Mouse (Mus musculus) ES-E14 (cell line): ENCODE data around the gene Gm8362. TPM values are rescaled to one million over a fixed set of nuclear protein-coding genes. Genes with fewer than 3 reads are reported as not detected.
A peak's percentile ranks its signal among the peaks of the same experiment; 100 is the strongest.
"Not testable (repeated sequence)": the region's sequence is repeated elsewhere in the genome, so short reads cannot be mapped to it uniquely, and the experiment has no call there.

Experiments
- DNase-seq: peaks from one replicate; pipeline ENCODE4 v3.0.0-alpha.2; 2013; ENCODE audit warnings: low read depth, low spot score
- H3K27ac ChIP-seq: 2 replicates; pipeline ENCODE4 v1.5.1; 2012; ENCODE audit warnings: low read depth, mild to moderate bottlenecking, low read length, moderate library complexity, mixed read lengths; ENCODE audit not compliant: poor library complexity, insufficient read depth, severe bottlenecking
- H3K36me3 ChIP-seq: 2 replicates; pipeline ENCODE4 v1.6.1; 2012; ENCODE audit warnings: mild to moderate bottlenecking, low read length, moderate library complexity, mixed read lengths; ENCODE audit not compliant: control insufficient read depth, poor library complexity, insufficient read depth, severe bottlenecking
- H3K4me1 ChIP-seq, 2 experiments: fragments of 150-350 bp in 1 of 2; sonication (generic) in 1 of 2; 2 replicates each; pipeline ENCODE4 v1.6.1; 2012; ENCODE audit warnings: low read length in 2 of 2, mild to moderate bottlenecking in 1 of 2, mixed read lengths in 1 of 2; ENCODE audit not compliant: control insufficient read depth in 2 of 2, insufficient read depth in 2 of 2, poor library complexity in 1 of 2
- H3K4me3 ChIP-seq, 2 experiments: fragments of 150-350 bp in 1 of 2; sonication (generic) in 1 of 2; 2 replicates each; pipeline ENCODE4 v1.5.1; 2012; ENCODE audit warnings: low read length in 2 of 2, low read depth in 1 of 2, mild to moderate bottlenecking in 1 of 2, mixed read lengths in 1 of 2; ENCODE audit not compliant: insufficient read depth in 1 of 2, poor library complexity in 1 of 2, severe bottlenecking in 1 of 2
- H3K9ac ChIP-seq: 2 replicates; pipeline ENCODE4 v1.6.1; 2012; ENCODE audit warnings: low read depth, mild to moderate bottlenecking, low read length, mixed read lengths; ENCODE audit not compliant: poor library complexity, insufficient read depth, severe bottlenecking
- H3K9me3 ChIP-seq: fragments of 150-350 bp; sonication (generic); 2 replicates; pipeline ENCODE4 v1.6.1; 2012; ENCODE audit warnings: low read depth, mild to moderate bottlenecking, low read length; ENCODE audit not compliant: control insufficient read depth, insufficient read depth
- in situ Hi-C, 2 experiments: fragments of 600-800 bp; cut with MboI; formaldehyde crosslinking; loops; one replicate each; pipeline ENCODE4 v1.15.1; 2025; ENCODE audit warnings: low sequenced_read_pairs in 2 of 2, inconsistent platforms in 1 of 2; ENCODE audit not compliant: unreplicated experiment in 2 of 2
- total RNA-seq: library from RNA; depleted of rRNA; stranded (reverse); fragments of 300-350 nt; gene quantifications from 2 replicates; pipeline ENCODE4 v1.2.3, GENCODE M21; 2012; rRNA removed

The Gm8362 gene
- total RNA-seq = not detected in 2 replicates

GRCm38 (mm10) chr14:6774311-6774710 is at the start of gene Gm8362:
TSS of gene Gm8362 (minus strand) at chr14:6774411.
- H3K36me3 ChIP-seq, H3K9ac ChIP-seq, H3K4me3 ChIP-seq, H3K4me1 ChIP-seq, in situ Hi-C loops, DNase-seq, H3K9me3 ChIP-seq, H3K27ac ChIP-seq: not testable (repeated sequence)

GRCm38 (mm10) chr14:6823297-6823696 is 49.1 kb upstream of the Gm8362 start:
- H3K9me3 ChIP-seq, H3K9ac ChIP-seq, H3K4me1 ChIP-seq, H3K36me3 ChIP-seq, H3K27ac ChIP-seq, DNase-seq, H3K4me3 ChIP-seq, in situ Hi-C loops: not testable (repeated sequence)

GRCm38 (mm10) chr14:6757231-6757536 is 17.0 kb downstream of the Gm8362 start:
- H3K27ac ChIP-seq, DNase-seq, H3K4me1 ChIP-seq, H3K9ac ChIP-seq, H3K36me3 ChIP-seq, H3K9me3 ChIP-seq, H3K4me3 ChIP-seq, in situ Hi-C loops: not testable (repeated sequence)

GRCm38 (mm10) chr14:6756384-6757230 is 17.6 kb downstream of the Gm8362 start:
- H3K4me3 ChIP-seq = peak overlapping the region; percentile 52 to 63; a peak in 3 of 4 replicates
- H3K27ac ChIP-seq, H3K36me3 ChIP-seq, in situ Hi-C loops, DNase-seq, H3K9me3 ChIP-seq, H3K4me1 ChIP-seq: not testable (repeated sequence)
- peak overlapping the region; percentile 55; the same call in 1 of the 2 replicates for H3K9ac ChIP-seq

- DNase-seq, in situ Hi-C loops, H3K27ac ChIP-seq, H3K9me3 ChIP-seq, H3K36me3 ChIP-seq, H3K9ac ChIP-seq, H3K4me1 ChIP-seq, H3K4me3 ChIP-seq: not testable (repeated sequence)
Observed at GRCm38 (mm10) chr14:6742232-6742631, 32.0 kb downstream of the Gm8362 start, which contains the start of gene Gm3636. TSS of gene Gm3636 (minus strand) at chr14:6742332.

- DNase-seq, H3K9me3 ChIP-seq, H3K9ac ChIP-seq, H3K27ac ChIP-seq, in situ Hi-C loops, H3K36me3 ChIP-seq, H3K4me3 ChIP-seq, H3K4me1 ChIP-seq: not testable (repeated sequence)
Observed at GRCm38 (mm10) chr14:6720151-6720550, 54.1 kb downstream of the Gm8362 start, which contains the start of gene Gm8050. TSS of gene Gm8050 (minus strand) at chr14:6720251.

Other genes starting within 250 kb of the Gm8362 start
- not detected in 2 replicates for gene Gm8356, start 237.1 kb downstream of the Gm8362 start, total RNA-seq
- gene Gm3629, start 183.8 kb downstream of the Gm8362 start, total RNA-seq = 0.40 and 0.85 TPM in 2 replicates
- not detected in 2 replicates for gene Gm3460, start 152.0 kb downstream of the Gm8362 start, total RNA-seq
- not detected in 2 replicates for gene Gm10251, start 90.2 kb downstream of the Gm8362 start, total RNA-seq
- not detected in 2 replicates for gene Gm8050, start 54.2 kb downstream of the Gm8362 start, total RNA-seq
- gene Gm3636, start 32.1 kb downstream of the Gm8362 start, total RNA-seq = 5.4 and 7.1 TPM in 2 replicates
- not detected in 2 replicates for gene Gm3642, start 65.9 kb upstream of the Gm8362 start, total RNA-seq
- 0.94 and 1.7 TPM in 2 replicates for gene Gm3667, start 115.6 kb upstream of the Gm8362 start, total RNA-seq
- gene Gm6356, start 199.4 kb upstream of the Gm8362 start, total RNA-seq = not detected in 2 replicates